Mouse (Mus musculus): Measurements from ENCODE around the gene Rtp3. TPM values are rescaled to one million over a fixed set of nuclear protein-coding genes. Genes with fewer than 3 reads are reported as not detected.

Rtp3 gene
- total RNA-seq (2021) = under 1 TPM; 0.18 to 0.46 TPM

GRCm38 (mm10) chr9:110990204-110990603 is at the start of gene Rtp3:
Rtp3 (minus strand) TSS chr9:110990583.
- DNase-seq (ENCODE audit: low spot score in 2 of 2) = no peak
- intact Hi-C loops (cut with DNase I) = loop anchor here (10.0 kb wide), 1 partner anchor 285 kb away; the partner anchor contains the start of genes Epm2aip1 and Mlh1

DNA sequence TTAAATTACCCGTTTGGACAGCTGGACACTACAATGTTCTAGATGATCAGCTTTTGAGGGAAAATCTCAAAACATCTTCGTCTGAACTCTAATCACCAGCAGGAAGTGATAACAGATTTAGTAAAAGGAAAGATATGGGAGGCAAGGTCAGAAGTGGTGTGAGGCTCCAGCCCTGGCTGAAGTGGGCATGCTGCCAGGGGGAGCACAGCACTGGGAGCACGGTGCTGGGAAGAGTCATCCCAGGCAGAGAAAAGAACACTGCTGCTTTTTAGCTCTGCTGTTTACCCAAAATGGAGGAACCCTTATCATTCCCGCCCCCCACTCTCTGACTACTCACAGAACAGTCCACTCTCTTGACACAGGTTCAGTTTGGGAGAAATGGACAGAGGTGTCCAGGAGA is 49.6 kb upstream of the Rtp3 start:
- DNase-seq (ENCODE audit: low spot score in 2 of 2) = no peak
- intact Hi-C loops (cut with DNase I) = no loop called here

DNA sequence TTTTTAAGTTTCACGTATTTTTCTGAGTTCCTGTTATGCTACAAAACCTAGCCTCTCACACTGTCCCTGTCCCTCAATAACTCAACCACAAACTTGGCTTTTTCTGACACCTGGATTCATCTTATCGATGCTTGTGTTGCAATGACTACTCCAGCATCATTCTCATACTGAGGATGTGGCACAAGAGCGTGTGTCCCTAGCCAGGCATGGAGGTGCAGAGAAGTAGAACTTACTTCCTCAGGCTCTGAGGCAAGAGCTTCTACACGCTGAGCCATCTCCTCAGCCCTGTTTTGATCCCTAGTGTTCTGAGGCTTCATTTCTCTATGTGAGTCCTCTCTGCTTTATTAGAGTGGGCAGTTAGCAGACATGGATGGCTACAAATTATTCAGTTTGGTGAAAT is 43.3 kb upstream of the Rtp3 start:
- DNase-seq (ENCODE audit: low spot score in 2 of 2) = no peak
- intact Hi-C loops (cut with DNase I) = no loop called here

GRCm38 (mm10) chr9:111026791-111027190 is 36.4 kb upstream of the Rtp3 start:
- DNase-seq (ENCODE audit: low spot score in 2 of 2) = no peak
- intact Hi-C loops (cut with DNase I) = no loop called here

GRCm38 (mm10) chr9:111019022-111019421 is 28.6 kb upstream of the Rtp3 start, which contains the start of gene Ltf:
Ltf (plus strand) TSS chr9:111019271.
- intact Hi-C loops (cut with DNase I) = no loop called here
- DNase-seq (ENCODE audit: low spot score in 2 of 2) = no peak

GRCm38 (mm10) chr9:111015658-111016057 is 25.3 kb upstream of the Rtp3 start:
- DNase-seq (ENCODE audit: low spot score in 2 of 2) = no peak
- intact Hi-C loops (cut with DNase I) = no loop called here

DNA sequence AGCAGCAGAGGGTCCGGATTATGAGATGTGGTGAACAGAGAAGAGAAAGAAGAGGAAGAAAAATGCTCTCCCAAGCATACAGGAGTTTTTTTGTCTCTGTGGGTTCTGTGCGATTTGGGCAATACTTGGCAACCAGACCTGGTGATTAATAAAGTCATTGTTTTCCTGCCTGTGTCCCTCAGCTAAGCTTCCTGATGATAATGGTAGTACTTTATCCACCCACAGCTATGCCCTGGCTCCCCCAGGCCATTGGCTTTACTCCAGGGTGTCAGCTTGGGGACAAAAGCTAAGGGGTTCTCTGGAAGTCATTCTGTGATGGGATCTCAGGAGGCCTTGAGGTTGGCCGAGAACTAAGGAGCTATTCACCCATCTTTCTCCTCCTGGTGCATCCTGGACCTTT is 21.7 kb upstream of the Rtp3 start:
- intact Hi-C loops (cut with DNase I) = no loop called here
- no peak for DNase-seq (ENCODE audit: low spot score in 2 of 2)

DNA sequence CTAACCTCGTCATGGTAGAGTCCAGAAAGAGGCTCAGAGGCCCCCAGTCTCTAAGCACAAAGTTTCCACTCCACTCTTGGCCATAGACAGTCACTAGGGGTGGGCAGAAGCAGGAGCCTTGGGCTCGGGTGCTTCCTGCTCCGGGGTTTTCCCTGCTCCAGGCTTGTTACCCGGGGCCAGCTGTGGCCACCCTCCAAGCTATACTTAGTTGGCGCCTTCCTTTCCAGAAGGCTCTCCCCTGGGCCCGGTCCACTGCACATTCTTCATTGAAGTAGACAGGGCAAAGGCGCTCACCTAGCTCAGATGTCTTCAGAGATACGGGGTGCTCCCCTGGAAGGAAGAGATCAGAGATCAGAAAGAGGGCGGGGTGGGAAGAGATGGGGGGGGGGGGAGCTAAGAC is 21.2 kb upstream of the Rtp3 start:
- intact Hi-C loops (cut with DNase I) = no loop called here
- DNase-seq (ENCODE audit: low spot score in 2 of 2) = no peak

DNA sequence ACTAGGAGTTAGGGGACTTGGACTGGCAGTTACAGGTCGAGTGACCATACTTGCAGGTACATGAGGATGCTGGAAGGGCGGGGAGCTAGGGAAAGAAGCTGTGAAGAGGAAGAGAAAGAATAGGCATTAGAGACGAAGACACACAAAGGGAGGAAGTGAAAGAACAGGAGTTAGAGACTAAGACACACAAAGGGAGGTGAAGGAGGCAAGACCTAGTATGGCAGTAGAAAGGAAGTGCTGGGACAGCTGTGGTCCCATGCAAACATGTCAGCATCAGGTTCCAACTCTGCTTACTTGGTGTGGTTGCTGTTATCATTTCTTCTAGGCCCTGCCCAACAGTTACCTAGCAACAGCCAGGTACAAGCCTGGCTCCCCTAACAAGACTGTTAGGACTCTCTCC is 19.4 kb upstream of the Rtp3 start:
- intact Hi-C loops (cut with DNase I) = no loop called here
- DNase-seq (ENCODE audit: low spot score in 2 of 2) = no peak

- no peak for DNase-seq (ENCODE audit: low spot score in 2 of 2)
- intact Hi-C loops (cut with DNase I) = no loop called here
These were observed 16.2 kb upstream of the Rtp3 start for GRCm38 (mm10) chr9:111006544-111006943.

GRCm38 (mm10) chr9:111003279-111003678 is 12.9 kb upstream of the Rtp3 start:
- intact Hi-C loops (cut with DNase I) = no loop called here

DNA sequence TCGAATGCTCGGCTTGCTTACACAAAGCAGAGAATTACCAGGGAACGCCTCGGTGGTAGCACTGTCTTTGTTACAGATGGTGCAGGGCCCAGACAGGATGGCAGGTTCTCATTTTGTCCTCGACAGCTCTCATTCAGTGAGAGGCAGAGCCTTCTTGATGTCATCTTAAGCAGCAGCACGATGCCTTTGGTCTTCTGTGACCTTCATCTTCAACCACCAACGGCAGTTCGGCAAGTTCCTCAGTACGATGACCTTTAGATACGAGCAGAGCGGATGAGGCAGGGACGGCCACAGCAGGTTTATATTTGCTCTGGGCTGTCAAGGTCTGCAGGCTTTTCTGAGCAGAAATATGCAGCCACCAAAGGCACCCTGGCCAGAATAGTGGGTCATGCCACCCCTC is 11.2 kb upstream of the Rtp3 start:
- no peak for DNase-seq (ENCODE audit: low spot score in 2 of 2)
- intact Hi-C loops (cut with DNase I) = no loop called here

More at GRCm38 (mm10) chr9:111003279-111003678, 12.9 kb upstream of the Rtp3 start:
- DNase-seq (ENCODE audit: low spot score in 2 of 2) = no peak

- intact Hi-C loops (cut with DNase I) = loop anchor here (10.0 kb wide), 1 partner anchor 275 kb away; the partner anchor contains the start of genes Epm2aip1 and Mlh1
These were observed 9.5 kb upstream of the Rtp3 start for GRCm38 (mm10) chr9:110999856-111000255.

GRCm38 (mm10) chr9:110999056-110999455 is 8.7 kb upstream of the Rtp3 start:
- DNase-seq (ENCODE audit: low spot score in 2 of 2) = no peak
- intact Hi-C loops (cut with DNase I) = loop anchor here (10.0 kb wide), 1 partner anchor 276 kb away; the partner anchor contains the start of genes Epm2aip1 and Mlh1

More at GRCm38 (mm10) chr9:110999856-111000255, 9.5 kb upstream of the Rtp3 start:
- DNase-seq (ENCODE audit: low spot score in 2 of 2) = no peak

- intact Hi-C loops (cut with DNase I) = loop anchor here (1.0 to 10.0 kb wide), 2 partner anchors 75 to 278 kb away; partner anchors contain the start of genes Epm2aip1 and Mlh1
These were observed 6.9 kb upstream of the Rtp3 start for GRCm38 (mm10) chr9:110997245-110997644.

GRCm38 (mm10) chr9:110994716-110995172 is 4.4 kb upstream of the Rtp3 start:
- intact Hi-C loops (cut with DNase I) = loop anchor here (10.0 kb wide), 1 partner anchor 280 kb away; the partner anchor contains the start of genes Epm2aip1 and Mlh1
- peak; percentile 68 to 82 for DNase-seq (ENCODE audit: low spot score in 2 of 2)

More at GRCm38 (mm10) chr9:110997245-110997644, 6.9 kb upstream of the Rtp3 start:
- DNase-seq (ENCODE audit: low spot score in 2 of 2) = peak; percentile 71 to 82

DNA sequence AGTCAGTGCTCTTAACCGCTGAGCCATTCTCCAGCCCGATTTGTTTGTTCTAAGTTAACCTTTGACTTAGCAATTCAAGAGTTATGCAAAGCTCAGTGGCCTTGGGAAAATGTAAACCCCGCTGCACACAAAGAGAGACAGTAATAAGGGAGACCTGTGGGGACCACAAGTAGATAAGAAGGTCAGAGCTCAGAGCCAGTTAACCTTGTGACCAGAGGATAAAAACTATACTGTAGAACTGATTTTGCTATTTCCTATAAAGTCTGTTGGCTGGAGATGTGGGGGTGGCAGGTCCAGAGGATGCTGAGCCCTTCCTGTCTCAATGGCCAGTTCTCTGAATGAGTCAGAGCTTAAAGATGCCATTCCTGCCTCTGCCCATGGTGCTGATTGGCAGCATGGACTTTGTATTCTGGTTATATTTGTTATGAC is 2.9 kb upstream of the Rtp3 start:
- DNase-seq (ENCODE audit: low spot score in 2 of 2) = no peak
- intact Hi-C loops (cut with DNase I) = loop anchor here (10.0 kb wide), 1 partner anchor 282 kb away; the partner anchor contains the start of genes Epm2aip1 and Mlh1

DNA sequence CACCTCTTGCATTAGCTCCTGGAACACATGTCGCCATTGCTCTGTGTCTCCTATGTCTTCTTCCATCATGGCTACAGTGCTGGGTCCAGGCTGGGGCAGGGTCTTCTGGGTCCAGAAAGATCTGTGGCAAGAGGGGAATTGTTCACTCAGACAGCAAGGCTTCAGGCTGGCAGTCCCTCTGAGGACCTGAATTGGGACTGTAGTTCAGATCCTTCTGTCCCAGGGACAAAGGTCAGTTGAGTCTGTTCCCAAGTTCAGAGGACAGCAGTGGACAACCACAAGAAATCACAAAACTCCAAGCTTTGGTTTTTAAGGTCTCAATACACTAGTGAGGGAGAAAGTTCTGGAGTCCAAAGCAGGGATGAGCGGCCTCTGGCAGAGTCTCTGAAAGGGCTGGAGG is 840 bp downstream of the Rtp3 start:
- DNase-seq (ENCODE audit: low spot score in 2 of 2) = no peak
- intact Hi-C loops (cut with DNase I) = no loop called here

- intact Hi-C loops (cut with DNase I) = no loop called here
These were observed 1.2 kb downstream of the Rtp3 start for GRCm38 (mm10) chr9:110989141-110989540.

DNA sequence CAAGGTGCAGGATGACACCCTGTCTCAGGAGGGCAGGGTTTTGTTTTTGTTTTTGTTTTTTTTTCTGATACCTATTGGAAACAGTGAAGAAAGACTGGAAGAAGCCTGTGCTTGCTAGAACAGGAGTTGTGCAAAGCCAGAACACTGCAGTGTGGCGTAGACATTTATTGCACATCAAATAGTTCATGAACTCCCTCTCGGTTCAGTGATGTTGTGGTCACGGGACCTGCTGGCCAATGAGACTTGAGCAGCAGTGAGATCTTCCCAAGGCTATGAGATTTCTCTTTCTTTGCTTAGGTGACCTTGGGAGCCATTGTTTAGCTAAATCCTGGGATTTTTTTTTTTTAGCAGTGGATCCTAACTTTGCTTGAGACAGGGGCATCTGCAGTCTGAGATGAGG is 2.3 kb downstream of the Rtp3 start:
- intact Hi-C loops (cut with DNase I) = no loop called here
- no peak for DNase-seq (ENCODE audit: low spot score in 2 of 2)

More at GRCm38 (mm10) chr9:110989141-110989540, 1.2 kb downstream of the Rtp3 start:
- no peak for DNase-seq (ENCODE audit: low spot score in 2 of 2)

- intact Hi-C loops (cut with DNase I) = no loop called here
These were observed 3.1 kb downstream of the Rtp3 start for GRCm38 (mm10) chr9:110987331-110987730.

More at GRCm38 (mm10) chr9:110987331-110987730, 3.1 kb downstream of the Rtp3 start:
- DNase-seq (ENCODE audit: low spot score in 2 of 2) = no peak

All from left cerebral cortex, postnatal 25 days (tissue).